Mouse (Mus musculus): Measurements from ENCODE around the gene Slc16a12. TPM values are rescaled to one million over a fixed set of nuclear protein-coding genes. Genes with fewer than 3 reads are reported as not detected.

Gene Slc16a12
- polyA plus RNA-seq, 1 experiment from 2014 or later = 5.7 TPM

DNA sequence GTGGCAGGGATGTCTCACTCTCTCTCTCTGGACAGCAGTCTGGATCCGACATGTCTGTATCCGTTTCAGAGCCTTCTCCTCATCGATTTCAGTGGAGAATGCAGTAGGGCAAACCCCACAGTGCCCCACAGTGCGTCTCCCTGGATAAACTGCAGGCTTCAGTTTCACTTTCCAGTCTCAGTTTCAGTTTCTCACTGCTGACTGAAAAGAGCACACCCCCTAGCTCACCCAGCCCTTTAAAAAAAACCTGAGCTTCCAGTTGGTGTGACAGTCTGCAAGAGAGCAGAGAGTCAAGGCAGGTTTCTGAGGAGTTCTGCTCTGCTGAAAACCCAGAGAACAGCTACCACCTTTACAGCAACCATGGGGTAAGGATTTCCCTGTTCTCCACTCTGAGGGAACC, 106.5 kb downstream of the Slc16a12 start, which contains the start of the genes Ifit1bl2 and Ifit1:
Gene Ifit1bl2 (minus strand): TSS at position 121 of the 400 bp plus-strand sequence.
Gene Ifit1 (plus strand): TSS at position 249 of the 400 bp plus-strand sequence.
- peak within 1 kb of the TSS; percentile 8; the same call in 1 of the 2 replicates for H3K4me3 ChIP-seq (replicated peaks; ENCODE audit: low read length)
- H3K9me3 ChIP-seq (replicated peaks; ENCODE audit: control insufficient read depth, low read length) = no peaks in the 10 kb centered on the region
- H3K27ac ChIP-seq (ENCODE audit: low read length) = no peak within 1 kb of the TSS
- H3K4me2 ChIP-seq (ENCODE audit: low read depth, low read length) = peak within 1 kb of the TSS; percentile 28
- 29% methylated on average over 4 of the region's 4 CpGs for WGBS
- ATAC-seq (ENCODE audit: insufficient read depth, low FRiP score) = no peak
- H3K27me3 ChIP-seq (ENCODE audit: control insufficient read depth, insufficient read depth, low read length) = no peaks in the 10 kb centered on the region
- H3K36me3 ChIP-seq (ENCODE audit: control insufficient read depth, insufficient read depth, low read length) = no peaks in the 10 kb centered on the region
- H3K9ac ChIP-seq (ENCODE audit: low read length) = peak within 1 kb of the TSS; percentile 27; the same call in 1 of the 2 replicates
- H3K4me1 ChIP-seq (ENCODE audit: control insufficient read depth, insufficient read depth, low read length) = no peaks in the 10 kb centered on the region; the same call in 1 of the 2 replicates

GRCm38 (mm10) chr19:34636933-34637557, 110.0 kb downstream of the Slc16a12 start:
- H3K9ac ChIP-seq (ENCODE audit: low read length) = no peak overlapping the region
- H3K4me3 ChIP-seq (replicated peaks; ENCODE audit: low read length) = no peak overlapping the region
- H3K36me3 ChIP-seq (ENCODE audit: control insufficient read depth, insufficient read depth, low read length) = no peaks in the 10 kb centered on the region
- H3K9me3 ChIP-seq (replicated peaks; ENCODE audit: control insufficient read depth, low read length) = no peaks in the 10 kb centered on the region
- no peak overlapping the region for H3K27ac ChIP-seq (ENCODE audit: low read length)
- no peaks in the 10 kb centered on the region; the same call in 1 of the 2 replicates for H3K4me1 ChIP-seq (ENCODE audit: control insufficient read depth, insufficient read depth, low read length)
- 0 out of 2 replicates have a peak, but pooled peaks have one; percentile 50 for ATAC-seq (ENCODE audit: insufficient read depth, low FRiP score)
- 7% methylated on average over 3 of the region's 3 CpGs for WGBS
- H3K27me3 ChIP-seq (ENCODE audit: control insufficient read depth, insufficient read depth, low read length) = no peaks in the 10 kb centered on the region
- H3K4me2 ChIP-seq (ENCODE audit: low read depth, low read length) = no peak overlapping the region

DNA sequence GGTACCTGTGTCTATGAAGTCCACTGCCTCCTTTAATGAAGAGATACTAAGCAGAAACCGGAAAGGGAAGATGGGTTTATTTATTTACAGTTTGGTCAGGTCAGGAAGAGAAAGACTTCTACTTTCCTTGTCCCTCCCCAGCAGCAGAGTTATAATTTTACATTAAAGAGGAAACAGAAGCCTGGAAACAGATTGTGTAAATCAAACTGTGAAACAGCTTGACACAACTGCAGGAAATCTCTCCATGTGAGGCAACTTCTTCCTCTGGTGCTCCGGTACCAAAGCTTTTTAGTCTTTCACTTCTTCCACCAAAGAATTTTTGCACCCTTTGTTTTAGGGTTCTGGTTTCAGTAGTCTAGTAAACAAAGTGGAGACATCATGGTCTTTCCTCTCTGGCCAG, 113.6 kb downstream of the Slc16a12 start:
- WGBS = 56% methylated on average over 2 of the region's 2 CpGs
- Histone ChIP-seq H3K36me3 (ENCODE audit: control insufficient read depth, insufficient read depth, low read length) (no peaks in the 10 kb centered on the region), H3K9me3 (replicated peaks; ENCODE audit: control insufficient read depth, low read length) (no peaks in the 10 kb centered on the region), H3K9ac (ENCODE audit: low read length) (no peak overlapping the region), H3K4me1 (ENCODE audit: control insufficient read depth, insufficient read depth, low read length) (no peaks in the 10 kb centered on the region), H3K4me2 (ENCODE audit: low read depth, low read length) (no peak overlapping the region), H3K27ac (ENCODE audit: low read length) (no peak overlapping the region), H3K4me3 (replicated peaks; ENCODE audit: low read length) (no peak overlapping the region), H3K27me3 (ENCODE audit: control insufficient read depth, insufficient read depth, low read length) (no peaks in the 10 kb centered on the region)
- ATAC-seq (ENCODE audit: insufficient read depth, low FRiP score) = no peak

DNA sequence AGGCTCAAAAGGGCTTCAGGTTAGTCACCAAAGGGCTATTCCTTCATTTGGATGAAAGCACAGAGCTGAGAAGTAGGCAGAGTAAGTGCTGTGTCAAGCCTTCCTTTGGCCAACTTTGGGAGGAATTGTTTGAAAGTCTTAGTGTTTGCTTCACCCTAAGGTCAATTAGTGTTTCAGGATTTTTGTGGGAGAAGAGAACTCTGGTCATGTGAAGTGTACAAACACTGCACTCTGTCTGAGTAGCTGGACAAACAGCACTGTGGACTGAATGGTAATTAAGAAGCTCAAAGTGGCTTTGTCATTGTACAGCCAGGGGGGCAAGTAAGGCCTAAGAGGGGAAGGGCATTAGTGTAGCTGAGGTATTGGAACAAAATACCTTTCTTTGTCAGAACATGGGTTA, 115.6 kb downstream of the Slc16a12 start:
- no peak overlapping the region for H3K9ac ChIP-seq (ENCODE audit: low read length)
- no peak overlapping the region for H3K27ac ChIP-seq (ENCODE audit: low read length)
- H3K4me2 ChIP-seq (ENCODE audit: low read depth, low read length) = no peak overlapping the region
- no peaks in the 10 kb centered on the region for H3K27me3 ChIP-seq (ENCODE audit: control insufficient read depth, insufficient read depth, low read length)
- no peaks in the 10 kb centered on the region for H3K36me3 ChIP-seq (ENCODE audit: control insufficient read depth, insufficient read depth, low read length)
- no peaks in the 10 kb centered on the region for H3K4me1 ChIP-seq (ENCODE audit: control insufficient read depth, insufficient read depth, low read length)
- ATAC-seq (ENCODE audit: insufficient read depth, low FRiP score) = no peak
- H3K9me3 ChIP-seq (replicated peaks; ENCODE audit: control insufficient read depth, low read length) = no peaks in the 10 kb centered on the region
- H3K4me3 ChIP-seq (replicated peaks; ENCODE audit: low read length) = no peak overlapping the region

GRCm38 (mm10) chr19:34627496-34627895, 119.6 kb downstream of the Slc16a12 start:
- no peak for ATAC-seq (ENCODE audit: insufficient read depth, low FRiP score)
- Histone ChIP-seq H3K4me3 (replicated peaks; ENCODE audit: low read length) (no peak overlapping the region), H3K9me3 (replicated peaks; ENCODE audit: control insufficient read depth, low read length) (no peaks in the 10 kb centered on the region), H3K4me2 (ENCODE audit: low read depth, low read length) (no peak overlapping the region), H3K4me1 (ENCODE audit: control insufficient read depth, insufficient read depth, low read length) (no peaks in the 10 kb centered on the region), H3K27ac (ENCODE audit: low read length) (no peak overlapping the region), H3K9ac (ENCODE audit: low read length) (no peak overlapping the region), H3K36me3 (ENCODE audit: control insufficient read depth, insufficient read depth, low read length) (no peaks in the 10 kb centered on the region), H3K27me3 (ENCODE audit: control insufficient read depth, insufficient read depth, low read length) (no peaks in the 10 kb centered on the region)
- WGBS = 62% methylated on average over 2 of the region's 2 CpGs

DNA sequence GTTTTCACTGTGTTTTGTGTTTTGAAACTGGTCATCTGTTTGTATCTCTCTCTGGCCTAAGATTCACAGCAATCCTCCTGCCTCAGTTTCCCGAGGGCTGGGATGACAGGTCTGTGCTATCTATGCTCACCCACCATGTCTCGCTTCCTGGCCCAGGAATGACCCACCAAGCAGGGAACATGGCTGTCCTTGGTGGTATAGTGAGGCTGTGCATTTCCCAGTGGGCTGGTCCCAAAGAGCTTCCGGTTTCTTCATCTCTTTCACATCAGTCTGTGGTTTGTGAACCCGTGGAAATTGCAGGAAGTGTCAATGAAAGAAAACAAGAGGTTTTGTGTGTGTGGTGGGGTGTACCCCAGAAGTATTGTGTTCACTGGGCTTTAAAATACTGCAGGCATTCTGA, 122.4 kb downstream of the Slc16a12 start:
- Histone ChIP-seq H3K27ac (ENCODE audit: low read length) (no peak overlapping the region), H3K9ac (ENCODE audit: low read length) (no peak overlapping the region), H3K9me3 (replicated peaks; ENCODE audit: control insufficient read depth, low read length) (no peaks in the 10 kb centered on the region), H3K4me2 (ENCODE audit: low read depth, low read length) (no peak overlapping the region), H3K36me3 (ENCODE audit: control insufficient read depth, insufficient read depth, low read length) (no peaks in the 10 kb centered on the region), H3K4me1 (ENCODE audit: control insufficient read depth, insufficient read depth, low read length) (no peaks in the 10 kb centered on the region), H3K4me3 (replicated peaks; ENCODE audit: low read length) (no peak overlapping the region), H3K27me3 (ENCODE audit: control insufficient read depth, insufficient read depth, low read length) (no peaks in the 10 kb centered on the region)
- ATAC-seq (ENCODE audit: insufficient read depth, low FRiP score) = no peak
- WGBS = 79% methylated on average over 4 of the region's 4 CpGs

DNA sequence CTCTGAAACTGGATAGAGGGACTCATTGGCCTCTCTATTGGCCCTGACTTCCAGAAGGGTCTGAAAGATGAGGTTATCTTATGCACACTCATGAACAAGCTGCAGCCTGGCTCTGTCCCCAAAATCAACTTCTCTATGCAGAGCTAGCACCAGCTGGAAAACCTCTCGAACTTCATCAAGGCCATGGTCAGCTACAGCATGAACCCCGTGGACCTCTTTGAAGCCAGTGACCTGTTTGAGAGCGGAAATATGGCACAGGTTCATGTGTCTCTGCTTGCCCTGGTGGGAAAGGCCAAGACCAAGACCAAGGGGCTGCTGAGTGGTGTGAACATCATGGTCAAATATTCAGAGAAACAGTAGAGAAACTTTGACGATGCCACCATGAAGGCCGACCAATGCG, 123.3 kb downstream of the Slc16a12 start:
- no peak for ATAC-seq (ENCODE audit: insufficient read depth, low FRiP score)
- no peaks in the 10 kb centered on the region for H3K9me3 ChIP-seq (replicated peaks; ENCODE audit: control insufficient read depth, low read length)
- WGBS = 91% methylated on average over 6 of the region's 6 CpGs
- no peak overlapping the region for H3K9ac ChIP-seq (ENCODE audit: low read length)
- no peaks in the 10 kb centered on the region for H3K36me3 ChIP-seq (ENCODE audit: control insufficient read depth, insufficient read depth, low read length)
- no peak overlapping the region for H3K4me3 ChIP-seq (replicated peaks; ENCODE audit: low read length)
- H3K27me3 ChIP-seq (ENCODE audit: control insufficient read depth, insufficient read depth, low read length) = no peaks in the 10 kb centered on the region
- H3K4me1 ChIP-seq (ENCODE audit: control insufficient read depth, insufficient read depth, low read length) = no peaks in the 10 kb centered on the region
- H3K27ac ChIP-seq (ENCODE audit: low read length) = no peak overlapping the region
- H3K4me2 ChIP-seq (ENCODE audit: low read depth, low read length) = no peak overlapping the region

GRCm38 (mm10) chr19:34620871-34621270, 126.2 kb downstream of the Slc16a12 start:
- H3K27ac ChIP-seq (ENCODE audit: low read length) = no peak overlapping the region
- no peaks in the 10 kb centered on the region for H3K36me3 ChIP-seq (ENCODE audit: control insufficient read depth, insufficient read depth, low read length)
- H3K9ac ChIP-seq (ENCODE audit: low read length) = no peak overlapping the region
- no peaks in the 10 kb centered on the region for H3K9me3 ChIP-seq (replicated peaks; ENCODE audit: control insufficient read depth, low read length)
- H3K4me2 ChIP-seq (ENCODE audit: low read depth, low read length) = no peak overlapping the region
- no peaks in the 10 kb centered on the region for H3K27me3 ChIP-seq (ENCODE audit: control insufficient read depth, insufficient read depth, low read length)
- no peaks in the 10 kb centered on the region for H3K4me1 ChIP-seq (ENCODE audit: control insufficient read depth, insufficient read depth, low read length)
- 71% methylated on average over 5 of the region's 5 CpGs for WGBS
- no peak overlapping the region for H3K4me3 ChIP-seq (replicated peaks; ENCODE audit: low read length)
- no peak for ATAC-seq (ENCODE audit: insufficient read depth, low FRiP score)

All from stomach, embryonic 16.5 days (tissue).